8 mouse cellular contexts compared by ENCODE assay signal in the genomic region with DNA sequence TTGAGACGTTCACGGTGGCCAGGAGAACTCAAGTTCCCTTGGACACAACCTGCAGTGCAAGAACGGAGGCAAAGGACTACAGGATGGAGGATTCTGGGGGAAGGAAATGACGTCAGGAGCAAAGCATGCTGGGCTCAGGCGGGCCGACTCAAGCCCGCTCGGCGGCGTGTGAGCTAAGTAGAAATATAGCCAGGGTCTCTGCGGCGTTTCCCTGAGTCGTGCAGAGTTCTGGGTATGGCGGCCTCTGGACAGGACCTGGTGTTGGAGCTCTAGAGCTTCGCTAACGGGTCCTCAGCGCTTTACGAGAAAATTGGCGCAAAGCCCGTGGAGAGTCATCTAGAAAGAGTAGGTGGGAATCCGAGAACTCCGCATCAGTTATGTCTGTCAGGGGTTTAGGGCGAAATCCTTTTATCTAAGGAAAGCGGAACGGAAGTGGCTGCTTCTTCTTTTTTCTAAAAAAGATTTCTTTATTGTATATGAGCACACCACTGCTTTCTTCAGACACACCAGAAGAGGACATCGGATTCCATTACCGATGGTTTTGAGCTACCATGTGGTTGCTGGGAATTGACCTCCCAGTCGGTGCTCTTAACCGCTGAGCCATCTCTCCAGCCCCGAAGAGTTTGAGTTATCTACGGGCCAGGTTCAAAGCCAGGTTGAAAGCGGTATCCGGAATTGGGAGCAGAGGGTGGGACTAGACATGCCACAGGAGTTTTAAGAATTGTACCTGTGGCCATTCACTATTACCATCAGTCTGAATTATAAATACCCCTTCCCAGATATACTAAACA. TPM values are rescaled to one million over a fixed set of nuclear protein-coding genes. Genes with fewer than 3 reads are reported as not detected.
DNase-seq lines count a peak whose midpoint lies in the region; ATAC-seq and TF ChIP-seq lines count a peak whose summit lies in the region.

A gene (plus strand): TSS at position 116 of the 791 bp plus-strand sequence.

- H3K4me2 ChIP-seq in embryonic facial prominence, embryonic 13.5 days: peak within 1 kb of the TSS; percentile 74
- H3K4me2 ChIP-seq in limb, embryonic 13.5 days (replicated peaks): peak within 1 kb of the TSS; percentile 76
- peak within 1 kb of the TSS; percentile 76 for H3K4me2 ChIP-seq in midbrain, embryonic 16.5 days (ENCODE audit: low read length)

- H3K9ac ChIP-seq in embryonic facial prominence, embryonic 13.5 days: peak within 1 kb of the TSS; percentile 84
- peak within 1 kb of the TSS; percentile 81 for H3K9ac ChIP-seq in heart, adult 2 months (ENCODE audit: low read depth, low read length)
- peak within 1 kb of the TSS; percentile 77 for H3K9ac ChIP-seq in limb, embryonic 13.5 days
- H3K9ac ChIP-seq in midbrain, embryonic 16.5 days (ENCODE audit: low read depth, low read length): peak within 1 kb of the TSS; percentile 63

- H3K4me3 ChIP-seq in embryonic facial prominence, embryonic 13.5 days: peak within 1 kb of the TSS; percentile 60
- H3K4me3 ChIP-seq in heart, adult 2 months: peak within 1 kb of the TSS; percentile 59
- peak within 1 kb of the TSS; percentile 62 for H3K4me3 ChIP-seq in limb, embryonic 13.5 days
- H3K4me3 ChIP-seq in midbrain, embryonic 16.5 days (ENCODE audit: low read depth, low read length): peak within 1 kb of the TSS; percentile 67

- no peak for TF ChIP-seq EP300 in heart, adult 2 months (IDR thresholded peaks at IDR 0.05; ENCODE audit: insufficient read depth, low read depth, low read length)

- no peaks in the 10 kb centered on the region for H3K9me3 ChIP-seq in embryonic facial prominence, embryonic 13.5 days
- no peaks in the 10 kb centered on the region for H3K9me3 ChIP-seq in limb, embryonic 13.5 days
- no peaks in the 10 kb centered on the region for H3K9me3 ChIP-seq in midbrain, embryonic 16.5 days (replicated peaks; ENCODE audit: control insufficient read depth, low read length, poor library complexity, severe bottlenecking)

- H3K36me3 ChIP-seq in embryonic facial prominence, embryonic 13.5 days: peaks cover 20% of the 10 kb centered on the region
- no peaks in the 10 kb centered on the region for H3K36me3 ChIP-seq in heart, adult 2 months (ENCODE audit: control insufficient read depth, insufficient read depth, low read length)
- peaks cover 8% of the 10 kb centered on the region; the same call in 1 of the 2 replicates for H3K36me3 ChIP-seq in limb, embryonic 13.5 days
- no peaks in the 10 kb centered on the region for H3K36me3 ChIP-seq in midbrain, embryonic 16.5 days (ENCODE audit: control insufficient read depth, insufficient read depth, low read length)

- peak within 1 kb of the TSS; percentile 93 for H3K27ac ChIP-seq in embryonic facial prominence, embryonic 13.5 days
- H3K27ac ChIP-seq in heart, adult 2 months: peak within 1 kb of the TSS; percentile 86
- peak within 1 kb of the TSS; percentile 91 for H3K27ac ChIP-seq in limb, embryonic 13.5 days
- H3K27ac ChIP-seq in midbrain, embryonic 16.5 days (ENCODE audit: low read length): peak within 1 kb of the TSS; percentile 78

- TF ChIP-seq POLR2A in heart, adult 2 months (IDR thresholded peaks at IDR 0.05; ENCODE audit: insufficient read depth, low read depth, low read length): peak; percentile 82

- 0 out of 2 replicates have a peak, but pooled peaks have one; percentile 3 for TF ChIP-seq CTCF in heart, adult 2 months (IDR thresholded peaks at IDR 0.05)

- intact Hi-C loops in heart, adult 2 months (cut with DNase I): loop anchor here (1.0 kb wide), 1 partner anchor 18 kb away; no protein-coding TSS in a partner anchor

- no peaks in the 10 kb centered on the region for H3K27me3 ChIP-seq in embryonic facial prominence, embryonic 13.5 days
- no peaks in the 10 kb centered on the region for H3K27me3 ChIP-seq in heart, adult 2 months (ENCODE audit: control insufficient read depth, insufficient read depth, low read length)
- H3K27me3 ChIP-seq in limb, embryonic 13.5 days: no peaks in the 10 kb centered on the region
- no peaks in the 10 kb centered on the region for H3K27me3 ChIP-seq in midbrain, embryonic 16.5 days (ENCODE audit: control insufficient read depth, insufficient read depth, low read depth, low read length)

- peaks cover 5% of the 10 kb centered on the region for H3K4me1 ChIP-seq in embryonic facial prominence, embryonic 13.5 days
- peaks cover 2% of the 10 kb centered on the region for H3K4me1 ChIP-seq in heart, adult 2 months (ENCODE audit: control insufficient read depth, insufficient read depth, low read length)
- no peaks in the 10 kb centered on the region; the same call in 1 of the 2 replicates for H3K4me1 ChIP-seq in limb, embryonic 13.5 days
- H3K4me1 ChIP-seq in midbrain, embryonic 16.5 days (ENCODE audit: control insufficient read depth, insufficient read depth, low read length): peaks cover 5% of the 10 kb centered on the region; the same call in 1 of the 2 replicates

- peak; percentile 96 for ATAC-seq in embryonic facial prominence, embryonic 13.5 days (ENCODE audit: insufficient number of reproducible peaks, insufficient read depth, low FRiP score, low TSS enrichment, low read depth)
- peak; percentile 98 for ATAC-seq in limb, embryonic 13.5 days (ENCODE audit: low FRiP score, low read depth)
- peak; percentile 98 for ATAC-seq in midbrain, embryonic 16.5 days

- DNase-seq in 3134 (ENCODE audit: extremely low read depth, insufficient read length, low spot score): peak; percentile 86
- DNase-seq in adrenal gland, postnatal 36 days: peak; percentile 88 to 89
- peak; percentile 86 to 88 for DNase-seq in heart, adult 2 months
- peak; percentile 85 to 87 for DNase-seq in kidney, adult 8-10 months
- DNase-seq in spleen, postnatal 10 days (ENCODE audit: low spot score in 2 of 2): peak; percentile 67 to 84

- WGBS in embryonic facial prominence, embryonic 13.5 days: under 1% methylated on average over 33 of the region's 33 CpGs
- under 1% methylated on average over 33 of the region's 33 CpGs for WGBS in heart, adult 2 months
- WGBS in limb, embryonic 13.5 days: under 1% methylated on average over 33 of the region's 33 CpGs
- WGBS in midbrain, embryonic 16.5 days: under 1% methylated on average over 33 of the region's 33 CpGs

- H3K79me2 ChIP-seq in heart, adult 2 months (replicated peaks; ENCODE audit: control insufficient read depth, insufficient read depth, low read length): no peaks in the 10 kb centered on the region

RNA-seq across cellular contexts. Expression of the gene that starts here (rescaled TPM):
- total RNA-seq in adrenal gland, postnatal 36 days (2021): 1 to 10 TPM; 7.5 to 7.8 TPM
- 34.5 and 41.2 TPM in 2 replicates for polyA plus RNA-seq in embryonic facial prominence, embryonic 13.5 days (2015; fragmentation: Nextera tagmentation; extraction: Ambion mirVana)
- total RNA-seq in heart, adult 2 months (2021): 1 to 10 TPM; 3.6 to 4.4 TPM
- polyA plus RNA-seq in heart, adult 2 months (2012; rRNA removed): 2.3 and 4.9 TPM in 2 replicates
- 37.3 and 38.4 TPM in 2 replicates for polyA plus RNA-seq in limb, embryonic 13.5 days (2015; fragmentation: Nextera tagmentation; extraction: Ambion mirVana)
- polyA plus RNA-seq in midbrain, embryonic 16.5 days (2015; fragmentation: Nextera tagmentation; extraction: Ambion mirVana): 17.2 and 18.2 TPM in 2 replicates

Comparison
In these comparisons a context has a peak if more than half of its experiments do, and no peak if none do; other contexts are left out.
1. Peak in every context shown above with its lines: DNase-seq, ATAC-seq, H3K4me3 ChIP-seq and H3K27ac ChIP-seq.